Mouse (Mus musculus): ENCODE results near the gene Capg.

The Capg gene

DNA sequence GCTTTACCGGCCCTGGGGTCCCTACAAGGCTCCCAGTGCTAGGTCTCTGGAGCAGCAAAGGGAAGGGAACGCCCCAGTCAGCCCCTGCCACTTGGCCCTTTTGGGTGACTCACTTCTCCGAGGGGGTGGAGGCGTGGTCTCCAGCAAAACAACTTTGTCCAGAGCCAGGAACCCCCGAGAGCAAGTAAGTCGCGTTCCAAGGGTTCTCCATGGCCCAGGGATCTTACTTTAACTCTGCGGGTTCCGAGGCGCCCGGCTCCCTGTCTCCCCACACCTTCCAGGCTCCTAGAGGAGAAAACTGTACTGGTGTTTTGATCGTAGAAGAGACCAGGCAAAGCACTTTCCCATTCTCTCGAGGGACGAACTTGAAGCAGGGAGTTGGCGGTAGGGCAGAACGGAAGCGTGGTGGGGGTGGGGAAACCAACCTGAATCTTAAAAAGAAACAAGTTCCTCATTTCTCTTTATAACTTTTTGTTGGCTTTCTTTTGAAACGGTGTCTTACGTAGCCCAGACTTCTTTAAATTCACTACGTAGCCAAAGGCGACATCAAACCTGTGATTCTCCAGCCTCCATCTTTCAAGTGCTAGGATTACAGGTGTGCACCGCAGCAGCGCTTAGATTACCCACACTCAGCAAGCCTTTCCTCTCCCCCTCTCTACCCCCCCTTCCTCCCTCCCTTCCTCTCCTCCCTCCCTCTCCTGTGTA lies at the start of gene Capg:
Gene Capg (plus strand): TSS at position 109 of the 705 bp plus-strand sequence.
- peak; percentile 86 for DNase-seq (ENCODE audit: low read depth)

- no peak for DNase-seq (ENCODE audit: low read depth)
Observed at GRCm38 (mm10) chr6:72498950-72499349, 45.2 kb upstream of the Capg start.

GRCm38 (mm10) chr6:72503309-72503708 lies 40.9 kb upstream of the Capg start:
- DNase-seq (ENCODE audit: low read depth): no peak

DNA sequence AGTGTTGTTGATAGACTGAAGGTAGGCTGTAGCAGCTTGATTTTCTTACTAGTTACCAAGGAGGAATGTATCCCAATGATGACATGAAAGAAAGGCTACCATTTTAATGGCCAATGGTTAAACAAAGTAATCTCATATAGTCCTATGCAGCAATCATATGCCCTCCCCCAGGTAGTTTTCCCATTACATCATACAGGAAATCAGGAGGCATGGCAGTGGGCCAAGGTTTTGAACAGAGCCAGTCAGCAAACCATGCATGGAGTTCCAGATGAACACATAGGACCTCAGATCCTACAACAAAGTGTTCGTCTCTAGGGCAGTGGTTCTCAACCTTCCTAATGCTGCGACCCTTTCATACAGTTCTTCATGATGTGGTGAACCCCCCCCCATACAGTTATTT lies 40.3 kb upstream of the Capg start:
- DNase-seq (ENCODE audit: low read depth): no peak

- DNase-seq (ENCODE audit: low read depth): no peak
Observed at GRCm38 (mm10) chr6:72506104-72506503, 38.1 kb upstream of the Capg start.

GRCm38 (mm10) chr6:72508596-72508995 lies 35.6 kb upstream of the Capg start:
- no peak for DNase-seq (ENCODE audit: low read depth)

DNA sequence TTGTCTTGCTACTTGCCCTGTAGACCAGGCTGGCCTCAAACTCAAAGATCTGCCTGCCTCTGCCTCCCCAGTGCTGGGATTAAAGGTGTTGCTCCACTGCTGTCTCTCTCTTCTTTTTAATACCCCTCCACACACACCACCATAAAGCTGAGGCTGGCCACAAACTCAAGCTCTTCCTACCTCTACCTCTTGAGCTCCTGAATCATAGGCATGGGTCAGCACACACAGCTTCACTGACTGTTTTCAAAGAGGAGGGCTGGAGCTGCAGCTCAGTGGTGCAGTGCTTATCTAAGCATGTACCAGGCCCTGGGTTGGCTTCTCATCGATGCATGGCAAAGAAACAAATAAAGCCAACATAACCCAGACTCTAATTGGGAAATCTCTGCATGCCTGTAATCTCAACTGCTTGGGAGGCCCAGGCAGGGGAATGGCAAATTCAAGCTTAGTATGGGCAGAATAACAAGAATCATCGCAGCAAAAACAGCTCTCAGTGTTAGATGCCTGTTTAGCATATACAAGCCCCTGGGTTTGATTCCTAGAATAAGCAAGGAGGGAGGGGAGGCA lies 34.2 kb upstream of the Capg start:
- no peak for DNase-seq (ENCODE audit: low read depth)

GRCm38 (mm10) chr6:72510686-72511421 lies 33.3 kb upstream of the Capg start:
- peak; percentile 39 for DNase-seq (ENCODE audit: low read depth)

DNA sequence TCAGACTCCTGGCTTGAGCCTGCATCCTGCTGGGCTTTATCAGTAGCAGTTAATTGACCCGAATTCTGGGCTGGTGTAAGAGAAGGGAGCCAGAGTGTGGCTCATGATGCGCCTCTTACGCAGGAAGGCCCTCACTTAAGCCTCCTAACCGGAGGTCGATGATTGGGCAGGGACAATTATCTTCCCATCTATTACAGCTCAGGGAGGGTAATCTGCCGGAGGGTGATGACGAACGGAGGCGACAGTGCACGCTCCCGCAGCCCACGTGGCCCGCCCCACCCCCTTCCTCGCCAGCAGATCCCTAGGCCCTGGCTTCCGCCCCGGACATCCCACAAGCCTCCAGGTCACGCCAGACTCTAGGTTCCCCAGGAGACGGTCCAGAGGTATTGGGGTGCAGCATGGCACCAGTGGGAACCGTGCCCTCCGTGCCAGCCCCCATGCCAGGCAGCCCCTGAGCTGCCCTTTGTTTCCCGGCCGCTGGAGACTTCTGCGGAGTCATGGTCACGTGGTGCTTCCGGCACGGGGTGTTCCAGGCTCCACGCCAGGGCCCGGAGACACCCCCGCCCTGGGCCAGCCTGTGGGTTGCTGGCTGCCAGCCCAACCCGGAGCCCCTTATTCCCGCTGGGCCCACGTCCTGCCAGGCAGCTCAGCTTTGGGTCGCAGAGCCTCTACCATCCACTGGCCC lies 31.7 kb upstream of the Capg start:
- DNase-seq (ENCODE audit: low read depth): peak; percentile 73

GRCm38 (mm10) chr6:72513071-72513440 lies 31.1 kb upstream of the Capg start:
- DNase-seq (ENCODE audit: low read depth): no peak

- DNase-seq (ENCODE audit: low read depth): no peak
Observed at GRCm38 (mm10) chr6:72515644-72516043, 28.5 kb upstream of the Capg start.

DNA sequence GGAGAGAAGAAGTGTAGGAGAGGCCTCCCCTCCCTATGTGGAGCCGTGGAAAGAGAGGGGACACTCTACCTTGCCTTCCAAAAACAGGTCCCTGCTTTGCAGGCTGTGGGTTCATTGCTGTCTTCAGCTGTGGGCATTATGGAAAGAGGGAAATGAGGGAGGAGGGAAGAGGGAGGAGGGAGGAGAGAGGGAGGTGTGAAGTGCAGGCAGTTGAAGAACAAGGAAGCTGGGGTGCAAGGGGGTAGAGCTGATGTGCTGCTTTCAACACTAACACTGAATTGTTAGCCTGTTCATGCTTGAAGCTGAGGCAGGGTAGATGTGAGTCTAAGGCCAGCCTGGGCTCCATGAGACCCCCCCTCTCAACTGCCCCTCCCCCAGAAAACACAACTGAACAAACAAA lies 25.3 kb upstream of the Capg start:
- DNase-seq (ENCODE audit: low read depth): no peak

- DNase-seq (ENCODE audit: low read depth): no peak
Observed at GRCm38 (mm10) chr6:72519303-72519702, 24.9 kb upstream of the Capg start.

GRCm38 (mm10) chr6:72519892-72520663 lies 24.1 kb upstream of the Capg start:
- no peak for DNase-seq (ENCODE audit: low read depth)

- no peak for DNase-seq (ENCODE audit: low read depth)
Observed at GRCm38 (mm10) chr6:72520904-72521303, 23.3 kb upstream of the Capg start.

- DNase-seq (ENCODE audit: low read depth): no peak
Observed at GRCm38 (mm10) chr6:72521607-72522006, 22.6 kb upstream of the Capg start, which contains the start of gene Sh2d6. Gene Sh2d6 (minus strand): TSS chr6:72521707.

GRCm38 (mm10) chr6:72522288-72522687 lies 21.9 kb upstream of the Capg start:
- DNase-seq (ENCODE audit: low read depth): peak; percentile 50

DNA sequence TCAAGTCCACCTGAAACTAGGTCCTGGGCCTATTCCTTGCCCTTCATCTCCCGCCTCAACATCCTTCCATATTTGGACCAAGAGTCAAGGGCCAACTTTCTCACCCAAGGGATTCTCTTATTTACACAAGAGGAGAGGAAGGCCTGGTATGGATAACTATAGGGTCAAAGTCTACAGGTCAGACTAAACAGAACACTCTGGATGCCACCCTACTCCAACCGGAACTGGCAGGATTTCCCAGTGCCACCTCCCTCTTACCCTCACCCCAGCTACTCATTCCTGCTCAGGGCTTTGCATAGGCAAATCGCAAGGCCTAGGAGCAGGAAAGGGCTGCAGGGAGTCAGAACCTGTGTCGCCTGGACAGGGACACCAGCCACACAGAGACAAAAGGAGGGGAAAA lies 21.0 kb upstream of the Capg start:
- no peak for DNase-seq (ENCODE audit: low read depth)

GRCm38 (mm10) chr6:72524160-72524559 lies 20.0 kb upstream of the Capg start:
- no peak for DNase-seq (ENCODE audit: low read depth)

DNA sequence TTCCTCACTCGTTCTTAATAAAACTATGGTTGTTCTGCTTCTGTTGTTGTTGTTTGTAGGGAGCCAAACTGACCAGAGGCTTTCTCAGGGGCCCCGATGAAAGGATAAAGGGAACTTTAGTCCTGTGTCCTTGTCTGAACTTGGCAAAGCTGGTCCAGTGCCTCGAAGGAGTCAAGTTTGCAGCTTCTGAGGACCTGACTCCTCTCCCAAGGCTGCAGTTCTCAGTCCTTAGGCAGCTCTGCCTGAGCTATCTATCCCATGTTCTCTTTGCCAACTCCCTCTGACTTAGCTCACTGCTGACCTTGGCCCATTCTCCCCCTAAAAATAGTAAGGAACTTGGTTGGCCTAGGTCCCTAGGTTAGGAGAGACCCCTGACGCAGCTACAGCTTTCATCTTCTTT lies 17.1 kb upstream of the Capg start:
- no peak for DNase-seq (ENCODE audit: low read depth)

DNA sequence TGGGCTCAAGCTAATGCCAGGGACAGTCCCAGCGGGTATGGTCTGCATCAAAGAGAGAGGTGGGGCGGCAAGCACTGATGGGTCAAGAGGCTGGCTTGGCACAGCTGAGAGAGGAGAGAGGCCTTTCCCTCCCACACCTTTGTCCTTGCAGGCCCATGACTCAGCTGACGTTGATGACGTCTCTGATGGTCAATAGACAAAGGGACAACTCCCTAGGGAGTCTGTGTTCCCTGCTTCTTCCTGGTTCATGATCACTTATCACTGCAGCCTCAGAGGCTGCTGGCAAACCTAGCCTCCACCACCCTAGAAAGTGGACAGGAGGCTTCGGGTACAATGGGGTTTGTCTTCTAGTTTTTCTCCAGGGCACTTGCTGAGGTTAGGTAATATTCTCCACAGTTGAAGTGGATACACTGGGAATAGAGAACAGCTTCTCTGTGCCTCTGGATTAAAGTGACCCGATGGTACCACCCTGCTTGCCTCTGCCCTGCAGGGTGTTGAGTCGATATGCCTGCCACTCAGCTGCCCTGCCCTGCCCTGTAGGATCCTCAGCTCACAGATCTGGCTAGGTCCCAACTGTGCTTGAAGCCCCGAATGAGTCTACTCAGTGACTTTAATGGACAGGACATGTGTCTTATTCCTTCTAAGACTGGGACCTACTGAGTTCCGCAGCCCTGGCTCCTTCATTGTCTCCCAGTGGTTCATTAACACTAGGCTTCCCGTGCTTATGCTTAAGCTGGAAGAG lies 15.6 kb upstream of the Capg start:
- DNase-seq (ENCODE audit: low read depth): no peak
